Mouse (Mus musculus): Measurements from ENCODE around the gene Ak1. TPM values are rescaled to one million over a fixed set of nuclear protein-coding genes. Genes with fewer than 3 reads are reported as not detected.

Ak1 gene
- 35.9 and 36.5 TPM in 2 replicates for polyA plus RNA-seq (2012; rRNA removed)

DNA sequence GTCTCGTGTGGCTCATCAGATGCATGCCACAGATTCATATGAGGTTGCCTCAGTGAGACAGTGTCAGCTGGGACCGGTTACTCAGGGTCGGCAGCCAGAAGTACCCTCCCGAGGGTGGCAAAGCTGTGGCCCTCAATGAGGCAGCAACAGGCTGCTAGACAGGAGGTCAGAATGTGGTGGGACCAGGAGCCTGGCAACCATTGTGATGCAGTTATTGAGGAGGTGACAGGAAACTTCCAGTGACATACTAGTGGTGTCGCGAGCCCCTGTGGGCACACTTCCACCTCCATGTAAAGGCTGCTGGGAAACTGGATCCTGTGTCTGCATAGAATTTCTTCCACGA, at the start of gene Ak1:
TSS of gene Ak1 (plus strand) at position 242 of the 343 bp plus-strand sequence.

DNA sequence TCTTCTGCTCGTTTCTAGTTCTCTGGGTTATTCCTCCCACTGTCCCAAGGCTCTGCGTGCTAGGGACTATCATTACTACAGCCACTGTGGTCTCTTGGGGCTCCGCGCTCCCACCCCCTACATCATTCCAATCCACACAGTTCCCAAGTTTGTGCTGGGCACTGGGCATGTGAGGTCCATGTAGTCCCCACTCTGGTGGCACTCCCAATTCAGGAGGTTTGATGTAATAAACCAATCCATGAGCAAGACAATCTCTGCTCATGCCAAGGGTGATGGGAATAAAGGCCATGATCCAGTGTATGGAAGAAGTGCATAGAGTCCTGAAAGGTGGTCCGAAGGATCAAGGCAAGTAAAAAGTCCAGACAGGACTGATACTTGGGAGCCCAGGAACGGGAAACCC, 47.1 kb upstream of the Ak1 start, which contains the start of gene Pip5kl1:
TSS of gene Pip5kl1 (plus strand) at position 301 of the 400 bp plus-strand sequence.

DNA sequence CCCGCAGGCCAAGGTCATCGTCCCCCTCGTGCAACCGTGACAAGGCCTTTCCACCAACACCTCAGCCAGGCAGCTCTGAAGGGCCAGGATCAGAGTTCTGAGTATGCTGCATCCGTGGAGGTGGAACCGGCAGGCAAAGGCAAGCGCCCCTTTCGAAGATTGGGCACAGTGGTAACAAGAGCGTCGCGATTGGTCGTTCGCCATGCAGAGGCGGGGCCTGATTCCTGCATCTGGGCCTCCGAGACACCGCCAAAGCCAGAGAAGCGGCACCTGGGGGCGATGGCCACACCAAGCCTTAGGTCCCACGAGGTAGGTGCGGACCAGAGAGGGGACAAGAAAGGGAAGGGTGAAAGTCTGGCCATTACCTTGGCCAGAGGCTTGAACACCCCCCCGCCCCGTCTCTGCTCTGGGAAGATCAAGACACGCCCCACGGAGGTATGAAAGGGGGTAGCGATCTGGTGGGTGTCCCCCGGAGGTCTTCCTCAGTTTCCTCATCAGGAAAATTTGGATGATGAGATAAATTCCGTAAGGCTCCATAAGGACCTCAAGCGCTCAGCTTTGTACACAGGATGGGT, 45.9 kb upstream of the Ak1 start, which contains the start of gene 9430097D07Rik:
TSS of gene 9430097D07Rik (minus strand) at position 99 of the 575 bp plus-strand sequence.

DNA sequence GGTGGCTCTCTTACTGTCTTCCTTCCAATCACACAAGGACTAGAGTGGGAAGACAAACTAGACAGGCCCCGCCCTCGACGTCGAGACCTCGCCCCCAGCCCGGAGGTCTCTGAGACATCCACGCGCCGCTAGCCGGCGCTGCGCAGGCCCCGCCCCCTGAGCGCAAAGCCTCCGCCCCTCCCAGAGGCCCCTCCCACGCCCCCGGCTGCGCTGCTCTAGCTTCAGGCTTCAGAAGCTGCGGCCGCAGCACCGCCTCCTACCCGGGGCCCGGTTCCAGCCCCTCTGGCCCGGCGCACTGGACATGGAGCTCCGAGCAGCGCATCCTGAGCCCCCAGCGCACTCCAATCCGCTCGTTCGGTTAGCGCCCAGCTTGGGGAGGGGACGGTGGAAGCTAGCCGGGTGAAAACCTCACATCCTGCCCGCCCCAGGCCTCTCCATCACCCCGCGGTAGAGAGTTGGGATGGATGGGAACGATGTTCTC, 34.6 kb upstream of the Ak1 start, which contains the start of gene St6galnac4:
TSS of gene St6galnac4 (plus strand) at position 225 of the 481 bp plus-strand sequence.

DNA sequence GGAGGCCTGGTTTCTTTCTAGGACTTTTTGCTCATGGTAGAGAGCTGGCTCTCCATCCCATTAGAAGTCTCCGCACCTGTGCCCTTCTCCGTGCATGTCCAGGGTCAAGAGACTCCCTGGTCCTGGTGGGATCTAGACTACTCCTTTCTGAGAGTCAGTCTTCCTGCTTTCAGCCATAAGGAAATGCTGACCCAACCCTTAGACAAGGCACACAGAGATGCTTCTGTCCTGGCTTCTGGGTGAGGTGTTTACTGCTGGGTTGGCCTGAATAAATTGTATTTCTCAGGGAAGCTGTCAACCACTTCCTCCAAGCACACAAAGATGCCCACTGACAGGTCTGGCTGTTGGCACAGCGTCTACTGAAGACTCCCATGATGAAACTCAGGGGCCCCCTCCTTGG, 22.1 kb upstream of the Ak1 start, which contains the start of gene St6galnac6:
TSS of gene St6galnac6 (plus strand) at position 301 of the 400 bp plus-strand sequence.

DNA sequence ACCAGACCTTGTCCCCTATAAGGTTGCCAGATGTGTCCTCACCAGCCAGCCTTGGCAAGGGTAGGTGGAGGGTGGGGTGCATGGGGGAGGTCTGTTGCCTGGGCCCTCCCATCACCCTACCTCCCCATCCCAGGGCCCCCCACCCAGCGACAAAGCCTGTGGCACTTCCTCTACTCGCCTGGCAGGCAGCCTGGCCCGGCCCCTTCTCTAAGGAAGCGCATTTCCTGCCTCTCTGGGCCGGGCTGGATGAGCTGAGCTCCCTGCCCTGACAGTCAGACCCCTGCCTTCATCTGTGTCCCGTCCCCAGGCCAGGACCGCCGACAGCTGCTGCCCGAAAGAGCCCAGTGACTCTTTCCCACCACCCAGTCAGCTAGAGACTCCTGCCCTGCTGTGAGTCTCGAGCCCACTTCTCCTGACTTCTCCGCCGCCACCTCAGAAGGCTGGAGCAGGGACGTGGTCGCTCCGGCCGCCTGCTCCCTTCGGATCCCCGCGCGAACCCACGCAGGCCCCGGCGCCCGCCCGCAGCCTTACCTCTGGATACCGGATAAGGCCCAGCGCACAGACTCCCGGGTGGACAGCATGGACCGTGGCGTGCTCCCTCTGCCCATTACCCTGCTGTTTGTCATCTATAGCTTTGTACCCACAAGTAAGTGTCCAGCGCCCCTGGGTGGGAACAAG, 25.0 kb downstream of the Ak1 start, which contains the start of gene Eng:
TSS of gene Eng (plus strand) at position 217 of the 678 bp plus-strand sequence.

Other genes starting within 250 kb of the Ak1 start
- gene 1110008P14Rik, start 239.8 kb upstream of the Ak1 start, polyA plus RNA-seq (2012; rRNA removed): 81.0 and 92.5 TPM in 2 replicates
- 0.70 and 1.2 TPM in 2 replicates for gene Lcn2, start 233.5 kb upstream of the Ak1 start, polyA plus RNA-seq (2012; rRNA removed)
- 44.8 and 49.5 TPM in 2 replicates for gene Ptges2, start 225.9 kb upstream of the Ak1 start, polyA plus RNA-seq (2012; rRNA removed)
- 3.7 and 4.0 TPM in 2 replicates for gene Naif1, start 171.3 kb upstream of the Ak1 start, polyA plus RNA-seq (2012; rRNA removed)
- gene Slc25a25, start 170.3 kb upstream of the Ak1 start, polyA plus RNA-seq (2012; rRNA removed): 36.9 and 37.6 TPM in 2 replicates
- gene Fam102a, start 86.4 kb upstream of the Ak1 start, polyA plus RNA-seq (2012; rRNA removed): 8.6 and 10.4 TPM in 2 replicates
- gene Dpm2, start 50.9 kb upstream of the Ak1 start, polyA plus RNA-seq (2012; rRNA removed): 162 and 163 TPM in 2 replicates
- 12.2 and 12.4 TPM in 2 replicates for gene Pip5kl1, start 47.0 kb upstream of the Ak1 start, polyA plus RNA-seq (2012; rRNA removed)
- gene 9430097D07Rik, start 46.1 kb upstream of the Ak1 start, polyA plus RNA-seq (2012; rRNA removed): 0.16 and 0.17 TPM in 2 replicates
- 17.9 and 23.0 TPM in 2 replicates for gene St6galnac4, start 34.7 kb upstream of the Ak1 start, polyA plus RNA-seq (2012; rRNA removed)
- gene St6galnac6, start 22.0 kb upstream of the Ak1 start, polyA plus RNA-seq (2012; rRNA removed): 20.1 and 25.6 TPM in 2 replicates
- gene Eng, start 24.8 kb downstream of the Ak1 start, polyA plus RNA-seq (2012; rRNA removed): 24.4 and 31.1 TPM in 2 replicates
- gene Fpgs, start 82.4 kb downstream of the Ak1 start, polyA plus RNA-seq (2012; rRNA removed): 35.7 and 45.6 TPM in 2 replicates
- gene Cdk9, start 91.3 kb downstream of the Ak1 start, polyA plus RNA-seq (2012; rRNA removed): 243 and 261 TPM in 2 replicates
- 43.8 and 50.4 TPM in 2 replicates for gene Sh2d3c, start 99.3 kb downstream of the Ak1 start, polyA plus RNA-seq (2012; rRNA removed)
- gene 6330409D20Rik, start 119.3 kb downstream of the Ak1 start, polyA plus RNA-seq (2012; rRNA removed): 3.1 TPM in 2 replicates
- 66.0 and 68.9 TPM in 2 replicates for gene Tor2a, start 135.5 kb downstream of the Ak1 start, polyA plus RNA-seq (2012; rRNA removed)
- gene Ttc16, start 153.9 kb downstream of the Ak1 start, polyA plus RNA-seq (2012; rRNA removed): 1.2 and 1.7 TPM in 2 replicates
- 8.2 and 9.7 TPM in 2 replicates for gene Ptrh1, start 154.0 kb downstream of the Ak1 start, polyA plus RNA-seq (2012; rRNA removed)
- 0.41 and 1.1 TPM in 2 replicates for gene Cfap157, start 162.7 kb downstream of the Ak1 start, polyA plus RNA-seq (2012; rRNA removed)
- 156 and 171 TPM in 2 replicates for gene Stxbp1, start 225.5 kb downstream of the Ak1 start, polyA plus RNA-seq (2012; rRNA removed)